Mouse (Mus musculus): ENCODE measurements around the gene Cog4. TPM values are rescaled to one million over a fixed set of nuclear protein-coding genes. Genes with fewer than 3 reads are reported as not detected.

The Cog4 gene
- 8.0 and 9.6 TPM in 2 replicates for polyA plus RNA-seq (2012; rRNA removed)

DNA sequence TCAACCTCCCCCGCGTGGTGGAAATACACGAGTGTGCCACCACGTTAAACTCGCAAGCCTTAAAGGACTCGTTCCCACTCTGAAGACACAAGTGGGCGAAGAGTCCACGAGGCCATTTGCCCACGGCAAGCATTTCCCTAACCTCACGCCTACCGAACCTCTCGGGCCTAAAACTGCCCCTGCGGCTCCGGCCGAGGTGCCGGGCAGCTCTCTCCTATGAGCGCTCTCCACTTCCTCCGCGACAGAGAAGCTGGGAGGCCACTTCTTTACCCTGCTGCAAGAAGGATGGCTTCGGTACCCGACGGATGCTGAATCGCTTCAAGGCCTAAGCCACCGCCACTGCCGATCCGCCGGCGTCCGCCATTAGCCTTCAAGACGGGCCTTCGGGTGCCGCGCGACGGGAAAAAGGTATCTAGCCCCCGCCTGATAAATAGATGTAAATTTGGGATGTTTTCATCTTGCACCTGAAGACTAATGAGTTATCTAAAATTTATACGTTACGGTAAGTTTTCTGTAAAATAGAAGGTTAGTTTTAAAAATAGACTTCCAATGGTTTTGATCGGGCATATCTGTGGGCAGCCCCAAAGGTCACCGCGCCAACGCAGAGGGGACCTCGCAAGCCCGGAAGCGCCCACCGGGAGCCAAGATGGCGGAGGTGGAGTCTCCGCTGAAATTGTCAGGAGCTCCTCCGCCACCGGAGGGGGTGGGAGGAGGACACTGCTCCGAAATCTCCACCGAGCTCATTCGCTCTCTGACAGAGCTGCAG, at the start of gene Cog4, which contains the start of gene Sf3b3:
Gene Cog4, plus strand, starts transcription at position 196 of the 766 bp plus-strand sequence.
Gene Sf3b3, minus strand, starts transcription at position 383 of the 766 bp plus-strand sequence.

DNA sequence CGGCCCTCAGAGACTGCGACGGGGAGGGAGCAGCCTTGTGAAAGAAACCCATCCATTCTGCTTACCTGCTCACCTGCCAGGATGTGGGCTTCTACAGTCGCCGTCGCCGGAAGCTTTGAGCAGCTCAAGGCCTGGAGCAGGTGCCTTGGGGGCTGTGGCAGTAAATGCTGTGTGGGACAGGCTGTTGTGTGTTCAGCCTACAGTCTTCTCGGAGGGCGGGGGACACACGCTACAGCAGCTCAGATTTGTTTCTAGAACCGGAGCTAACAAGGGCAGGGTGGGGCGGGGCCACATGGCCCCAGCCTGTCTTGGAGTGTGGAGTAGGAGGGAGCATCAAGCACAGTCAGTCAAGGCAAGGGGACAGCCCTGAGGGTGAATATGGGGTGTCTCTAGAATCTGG, 40.7 kb upstream of the Cog4 start, which contains the start of gene Il34:
Gene Il34, minus strand, starts transcription at position 256 of the 400 bp plus-strand sequence.

GRCm38 (mm10) chr8:110901839-110902578, 55.6 kb downstream of the Cog4 start, which contains the start of gene Fuk:
Gene Fuk, minus strand, starts transcription at chr8:110902488.

DNA sequence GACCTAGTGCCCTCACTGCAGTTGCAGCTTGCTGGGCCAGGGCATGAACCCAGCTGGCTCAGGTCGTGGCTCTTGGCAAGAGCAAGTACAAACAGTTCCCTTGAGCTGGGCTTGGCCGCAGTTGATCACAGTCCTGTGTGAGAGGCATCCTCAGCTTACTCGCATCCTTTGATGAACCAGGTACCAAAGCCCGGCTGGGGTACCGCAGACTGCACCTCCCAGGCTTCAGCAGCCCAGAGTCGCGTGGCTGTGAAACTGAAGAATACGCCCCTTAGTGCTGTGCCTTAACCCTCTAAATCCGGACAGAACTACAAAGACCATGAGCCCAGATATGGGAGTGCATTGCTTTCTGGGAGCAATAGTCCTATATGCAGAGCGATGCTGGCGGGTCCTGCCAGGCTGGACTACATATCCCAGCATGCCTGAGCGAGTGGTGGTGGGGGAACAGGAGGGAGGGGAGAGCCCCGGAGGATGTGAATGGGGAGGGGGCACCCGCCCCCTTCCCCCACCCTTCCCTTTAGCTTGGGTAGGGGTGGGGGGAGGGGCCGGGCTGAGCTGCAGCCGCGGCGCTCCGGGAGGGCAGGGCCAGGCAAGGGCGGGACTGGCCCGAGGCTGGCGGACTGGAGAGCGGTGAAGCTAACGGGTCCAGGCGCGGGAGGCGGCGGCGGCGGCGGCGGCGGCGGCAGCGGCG, 73.1 kb downstream of the Cog4 start, which contains the start of gene St3gal2:
Gene St3gal2, plus strand, starts transcription at position 582 of the 691 bp plus-strand sequence.

Other genes with a start within 250 kb of the Cog4 start
- 12.4 and 12.6 TPM in 2 replicates for gene Vac14, start 228.0 kb upstream of the Cog4 start, polyA plus RNA-seq (2012; rRNA removed)
- gene Mtss1l, start 125.1 kb upstream of the Cog4 start, polyA plus RNA-seq (2012; rRNA removed) = 23.2 and 34.6 TPM in 2 replicates
- 8.0 and 10.7 TPM in 2 replicates for gene Il34, start 40.7 kb upstream of the Cog4 start, polyA plus RNA-seq (2012; rRNA removed)
- gene Sf3b3, start 187 bp downstream of the Cog4 start, polyA plus RNA-seq (2012; rRNA removed) = 5.5 and 8.7 TPM in 2 replicates
- 12.2 and 12.8 TPM in 2 replicates for gene Fuk, start 55.9 kb downstream of the Cog4 start, polyA plus RNA-seq (2012; rRNA removed)
- gene St3gal2, start 73.3 kb downstream of the Cog4 start, polyA plus RNA-seq (2012; rRNA removed) = 6.4 and 10.0 TPM in 2 replicates
- gene Ddx19a, start 151.2 kb downstream of the Cog4 start, polyA plus RNA-seq (2012; rRNA removed) = 7.9 and 8.3 TPM in 2 replicates
- gene Ddx19b, start 185.2 kb downstream of the Cog4 start, polyA plus RNA-seq (2012; rRNA removed) = 0.42 and 1.1 TPM in 2 replicates
- 10.6 and 13.0 TPM in 2 replicates for gene Aars, start 186.5 kb downstream of the Cog4 start, polyA plus RNA-seq (2012; rRNA removed)
- 7.4 and 26.5 TPM in 2 replicates for gene Exosc6, start 209.7 kb downstream of the Cog4 start, polyA plus RNA-seq (2012; rRNA removed)
- not detected in 2 replicates for gene Clec18a, start 245.8 kb downstream of the Cog4 start, polyA plus RNA-seq (2012; rRNA removed)
- gene Pdpr, start 248.0 kb downstream of the Cog4 start, polyA plus RNA-seq (2012; rRNA removed) = 2.5 and 3.4 TPM in 2 replicates

Data from stomach, adult 2 months (tissue).